Mouse (Mus musculus): ENCODE measurements around the gene Dnttip1.

The Dnttip1 gene

DNA sequence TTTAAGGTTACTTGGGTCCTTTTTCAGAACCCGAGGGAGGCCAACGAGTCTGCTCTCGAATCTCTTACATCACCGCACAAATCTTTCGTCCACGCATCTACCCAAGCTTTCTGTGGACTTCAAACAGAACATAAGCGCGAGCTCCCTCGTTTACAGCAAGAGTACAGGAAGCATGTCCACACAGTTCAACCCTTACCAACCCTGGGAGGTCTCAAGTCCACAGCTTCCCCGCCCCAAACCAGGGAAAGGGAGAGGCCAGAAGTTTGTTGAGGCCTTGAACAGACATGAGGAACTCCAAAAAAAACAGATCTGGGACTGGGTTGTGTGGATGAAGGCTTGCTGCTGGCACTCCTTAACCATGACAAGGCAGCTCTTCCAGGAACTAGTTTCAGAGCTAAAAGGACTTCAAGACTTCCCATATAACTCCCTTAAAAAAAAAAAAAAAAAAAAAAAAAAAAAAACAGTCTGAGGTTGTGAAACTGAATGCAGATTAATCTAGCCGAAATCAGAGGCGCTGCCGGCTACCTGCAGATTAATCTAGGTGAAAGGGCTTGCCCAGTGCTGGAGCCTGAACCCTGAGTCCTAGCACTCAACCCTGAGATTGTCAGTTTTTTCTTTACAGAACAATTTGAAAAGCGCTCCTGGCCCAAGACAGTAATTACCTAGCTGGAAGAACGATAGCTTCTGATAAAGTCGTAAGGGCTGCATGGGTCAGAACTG is 57.6 kb downstream of the Dnttip1 start:
- CTCF ChIA-PET: interaction anchor here (0.6 to 1.8 kb wide), 4 partner anchors 9 to 1917 kb away, joined by 3 to 15 read pairs (median 3); no protein-coding TSS in a partner anchor

DNA sequence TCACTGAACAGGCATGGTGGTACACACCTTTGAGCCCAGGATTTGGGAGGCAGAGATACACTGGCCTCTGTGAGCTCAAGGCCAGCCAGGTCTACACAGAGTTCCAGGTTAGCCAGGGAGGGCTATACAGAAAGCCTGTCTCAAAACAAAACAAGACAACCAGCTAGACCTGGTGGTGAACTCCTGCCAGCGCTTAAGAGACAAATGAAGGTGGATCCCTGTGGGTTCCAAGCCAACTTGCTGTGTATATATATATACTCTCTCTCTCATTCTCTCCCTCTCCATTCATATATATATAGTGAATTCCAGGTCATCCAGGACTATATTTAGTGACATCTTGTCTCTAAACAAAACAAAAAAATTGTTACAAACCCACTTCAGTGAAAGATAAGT is 58.1 kb downstream of the Dnttip1 start:
- CTCF ChIA-PET: interaction anchor here (0.7 to 1.8 kb wide), 3 partner anchors 9 to 42 kb away, joined by 3 to 15 read pairs (median 3); no protein-coding TSS in a partner anchor

DNA sequence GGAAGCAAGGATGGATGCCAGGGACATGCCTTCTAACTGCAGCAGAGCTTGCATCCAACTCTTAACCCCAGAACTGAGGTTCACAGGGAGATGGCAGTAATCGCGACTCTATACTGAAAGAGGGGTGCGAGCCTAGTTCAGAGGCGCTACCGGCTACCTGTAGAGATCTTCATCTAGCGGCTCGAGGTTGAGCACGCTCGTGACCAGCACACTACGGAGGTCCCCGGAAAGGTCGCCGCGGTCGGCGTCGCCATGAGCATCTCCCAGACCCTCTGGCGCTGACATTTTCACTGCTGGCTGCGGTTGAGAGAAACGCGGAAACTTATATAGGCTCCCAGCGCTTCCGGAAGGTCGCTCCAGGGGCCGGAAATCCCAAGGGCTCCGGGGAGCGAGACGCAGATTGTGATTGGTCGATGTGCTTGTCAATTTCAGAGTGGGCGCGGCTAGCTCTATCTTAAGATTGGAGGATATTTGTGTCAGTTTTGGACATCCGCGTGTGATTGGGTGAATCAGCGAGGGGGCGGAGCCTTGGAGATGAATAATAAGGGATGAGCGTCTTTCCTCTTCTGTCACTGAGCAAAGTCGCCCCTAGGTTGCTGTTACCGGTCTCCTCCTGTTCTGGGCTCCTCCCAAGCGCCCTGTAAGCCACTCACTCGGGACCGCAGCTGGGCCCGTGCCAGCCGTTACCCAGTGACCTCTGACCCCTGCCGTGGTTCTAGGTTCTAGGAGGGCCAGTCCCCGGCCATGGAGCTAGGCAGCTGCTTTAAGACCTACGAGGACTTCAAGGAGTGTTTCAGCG is 58.9 kb downstream of the Dnttip1 start, which contains the start of the genes Acot8 and Zswim3:
Gene Acot8 (minus strand): TSS at position 350 of the 799 bp plus-strand sequence.
Gene Zswim3 (plus strand): TSS at position 566 of the 799 bp plus-strand sequence.
- CTCF ChIA-PET: interaction anchor here (0.7 to 1.8 kb wide), 4 partner anchors 10 to 28 kb away, joined by 3 to 4 read pairs (median 3); partner anchors contain the start of genes Ctsa and Neurl2

DNA sequence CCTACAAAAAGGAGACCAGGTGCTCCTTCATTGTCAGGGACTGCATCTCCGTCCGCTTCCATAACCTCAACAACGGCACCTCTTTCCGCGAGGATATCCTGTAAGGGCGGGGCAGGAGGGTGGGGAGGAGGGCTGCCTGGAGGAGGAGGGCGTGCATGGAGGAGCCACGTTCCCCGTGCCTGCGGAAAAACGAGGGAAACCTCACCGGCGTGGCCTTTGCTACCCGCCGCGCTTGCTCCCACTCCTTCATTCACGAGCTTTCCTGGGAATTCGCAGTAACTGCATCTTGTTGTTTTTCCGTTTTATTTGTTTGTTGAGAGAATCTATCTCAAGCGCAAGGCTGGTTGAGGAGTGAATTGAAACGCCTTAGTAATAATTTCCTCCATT is 59.5 kb downstream of the Dnttip1 start:
- CTCF ChIA-PET: interaction anchor here (0.7 to 1.8 kb wide), 3 partner anchors 11 to 28 kb away, joined by 3 to 4 read pairs (median 3); partner anchors contain the start of genes Ctsa and Neurl2

DNA sequence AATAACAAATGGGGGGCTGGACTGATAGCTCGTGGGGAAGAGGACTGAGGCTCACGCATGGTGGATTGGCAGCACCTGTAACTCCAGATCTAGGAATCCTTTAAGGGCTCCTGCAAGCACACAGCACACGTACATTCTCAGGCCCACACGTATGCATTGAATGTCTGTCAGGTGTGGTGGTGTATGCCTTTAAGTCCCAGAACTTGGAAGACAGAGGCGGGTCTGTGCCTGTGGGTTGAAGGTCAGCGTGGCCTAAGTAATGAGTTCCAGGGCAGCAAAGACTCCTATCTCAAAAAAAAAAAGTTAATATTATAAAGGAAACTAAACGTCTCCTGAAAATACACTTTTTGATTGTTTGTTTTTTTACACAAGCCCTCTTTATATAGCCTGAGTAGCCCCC is 60.8 kb downstream of the Dnttip1 start:
- CTCF ChIA-PET: no interaction called here

DNA sequence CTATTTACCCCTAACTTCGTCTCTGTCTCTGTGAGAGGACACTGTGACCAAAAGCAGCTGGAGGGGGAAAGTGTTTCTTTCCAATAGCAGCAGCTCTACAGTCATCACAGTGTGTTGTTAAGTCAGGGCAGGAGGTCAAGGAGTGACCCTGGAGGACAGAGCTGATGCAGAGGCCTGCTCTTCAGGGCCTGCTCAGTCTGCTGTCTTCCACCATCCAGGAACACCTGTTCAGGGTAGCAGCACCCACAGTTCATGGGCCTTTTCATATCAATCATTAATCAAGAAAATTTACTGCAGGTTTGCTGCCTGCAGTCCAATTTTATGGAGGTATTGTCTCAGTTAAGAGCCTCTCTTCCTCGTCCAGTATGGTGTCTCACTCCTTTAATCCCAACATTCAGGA is 67.8 kb downstream of the Dnttip1 start:
- CTCF ChIA-PET: no interaction called here

DNA sequence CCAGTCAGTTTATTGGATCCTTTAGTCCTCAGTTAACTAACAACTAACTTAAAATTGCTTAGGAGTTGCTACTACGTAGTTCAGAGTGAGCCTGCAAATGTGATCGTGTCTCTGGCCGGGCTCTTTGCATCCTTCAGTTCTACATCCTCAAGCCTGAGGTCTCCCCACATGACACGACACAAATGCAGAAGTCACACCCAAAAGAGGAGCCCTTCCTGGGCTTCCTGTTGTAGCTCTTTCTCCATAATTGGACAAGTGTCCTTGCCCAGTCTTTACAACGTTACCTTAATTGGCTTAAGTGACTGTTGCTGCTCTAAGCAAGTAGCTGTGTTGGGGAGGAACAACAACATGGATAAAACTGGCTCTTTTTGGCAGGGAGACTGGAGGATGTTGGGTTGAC is 69.6 kb downstream of the Dnttip1 start:
- CTCF ChIA-PET: no interaction called here

DNA sequence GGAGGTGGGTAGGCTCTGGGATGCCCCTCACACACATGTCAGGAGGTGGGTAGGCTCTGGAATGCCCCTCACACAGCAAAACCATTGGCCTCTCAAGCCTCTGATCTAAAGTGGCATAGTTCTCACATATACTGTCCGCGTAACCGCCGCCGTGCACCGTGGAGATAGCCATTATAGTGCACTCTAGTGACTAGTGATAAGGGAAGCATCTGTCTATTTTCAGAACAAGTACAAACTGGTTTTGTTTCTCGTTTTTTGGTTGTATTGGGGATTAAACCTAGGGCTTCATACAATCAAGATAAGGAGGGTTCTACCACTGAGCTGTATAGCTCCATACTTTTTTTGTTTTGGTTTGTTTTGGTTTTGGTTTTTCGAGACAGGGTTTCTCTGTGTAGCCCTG is 70.0 kb downstream of the Dnttip1 start:
- CTCF ChIA-PET: no interaction called here

DNA sequence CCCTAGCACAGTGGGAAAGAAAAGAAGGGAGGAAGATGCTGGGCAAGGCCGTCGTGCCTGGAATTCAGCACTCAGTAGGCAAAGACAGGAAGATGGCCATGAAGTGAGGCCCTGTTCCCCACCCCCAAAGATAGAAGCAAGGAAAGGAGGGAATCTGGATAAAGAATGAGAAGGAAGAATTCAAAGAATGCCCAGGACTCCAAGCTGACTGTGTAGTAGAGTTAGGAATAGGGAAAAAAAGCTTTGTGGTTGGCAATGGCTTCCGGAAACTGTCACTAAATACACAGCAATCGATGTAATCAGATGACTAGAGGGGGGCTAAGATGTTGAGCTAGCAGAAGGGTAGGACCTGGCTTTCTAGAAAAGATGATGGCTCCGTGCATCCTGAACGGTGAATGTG is 71.4 kb downstream of the Dnttip1 start:
- CTCF ChIA-PET: no interaction called here

DNA sequence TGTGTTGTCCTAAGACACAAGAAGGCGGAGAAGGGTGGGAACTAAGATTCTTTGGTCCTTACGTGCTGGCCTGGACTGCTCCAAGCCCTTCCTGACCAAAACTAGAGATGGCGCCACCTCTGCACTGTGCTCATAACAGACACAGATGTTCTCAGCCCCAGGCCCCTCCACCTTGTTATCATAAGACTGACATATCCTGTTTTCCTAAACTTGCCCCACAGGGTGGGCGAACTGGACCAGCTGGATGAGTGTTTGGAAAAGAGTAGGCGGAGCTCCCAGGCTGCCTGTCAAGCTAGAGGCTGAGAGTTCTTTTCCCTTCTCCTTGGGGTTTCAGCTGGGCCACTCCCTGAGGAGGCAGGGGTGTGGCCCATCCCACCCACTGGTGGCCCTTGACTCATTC is 71.9 kb downstream of the Dnttip1 start:
- CTCF ChIA-PET: no interaction called here
